Mouse (Mus musculus) c-Kit-negative CD71-positive TER-119-positive erythroid progenitor cells, embryonic 14.5 days (primary cell): ENCODE results near the gene Calm5.
"Not testable (repeated sequence)": the region's sequence is repeated elsewhere in the genome, so short reads cannot be mapped to it uniquely, and the experiment has no call there.

Source experiments
- DNase-seq: peaks from one replicate; pipeline ENCODE4 v3.0.0-alpha.2; 2013; ENCODE audit warnings: low read depth, low spot score

Gene Calm5

GRCm38 (mm10) chr13:3853648-3854333, at the start of gene Calm5:
Gene Calm5 (plus strand): TSS chr13:3854173.
- DNase-seq, result not testable (repeated sequence)

- no peak for DNase-seq
These were observed 49.8 kb upstream of the Calm5 start, which contains the start of gene Calml3 for GRCm38 (mm10) chr13:3804186-3804585. Gene Calml3 (minus strand): TSS chr13:3804316.

- no peak for DNase-seq
These were observed 48.8 kb upstream of the Calm5 start for GRCm38 (mm10) chr13:3805132-3805531.

- DNase-seq, result no peak
These were observed 48.3 kb upstream of the Calm5 start for GRCm38 (mm10) chr13:3805638-3806037.

- DNase-seq, result no peak
These were observed 46.7 kb upstream of the Calm5 start for GRCm38 (mm10) chr13:3807131-3807827.

- no peak for DNase-seq
These were observed 35.8 kb upstream of the Calm5 start for GRCm38 (mm10) chr13:3818012-3818739.

- no peak for DNase-seq
These were observed 35.3 kb upstream of the Calm5 start for GRCm38 (mm10) chr13:3818740-3819076.

- DNase-seq, result no peak
These were observed 31.9 kb upstream of the Calm5 start for GRCm38 (mm10) chr13:3822105-3822504.

- DNase-seq, result no peak
These were observed 28.2 kb upstream of the Calm5 start for GRCm38 (mm10) chr13:3825726-3826125.

- DNase-seq, result no peak
These were observed 22.4 kb upstream of the Calm5 start for GRCm38 (mm10) chr13:3831546-3831945.

- DNase-seq, result no peak
These were observed 22.0 kb upstream of the Calm5 start for GRCm38 (mm10) chr13:3831994-3832393.

- no peak for DNase-seq
These were observed 21.5 kb upstream of the Calm5 start for GRCm38 (mm10) chr13:3832450-3832849.

- not testable (repeated sequence) for DNase-seq
These were observed 20.3 kb upstream of the Calm5 start for GRCm38 (mm10) chr13:3833644-3834043.

GRCm38 (mm10) chr13:3837312-3837807, 16.6 kb upstream of the Calm5 start, which contains the start of gene Calm4:
Gene Calm4 (plus strand): TSS chr13:3837757.
- DNase-seq, result not testable (repeated sequence)

GRCm38 (mm10) chr13:3840662-3841061, 13.3 kb upstream of the Calm5 start:
- DNase-seq, result not testable (repeated sequence)

GRCm38 (mm10) chr13:3850330-3850729, 3.6 kb upstream of the Calm5 start:
- DNase-seq, result no peak

- DNase-seq, result no peak
These were observed 883 bp downstream of the Calm5 start for GRCm38 (mm10) chr13:3854856-3855255.

GRCm38 (mm10) chr13:3856252-3856651, 2.3 kb downstream of the Calm5 start:
- no peak for DNase-seq

- peak; percentile 40 for DNase-seq
These were observed 7.3 kb downstream of the Calm5 start for GRCm38 (mm10) chr13:3861251-3861650.

- DNase-seq, result no peak
These were observed 8.4 kb downstream of the Calm5 start for GRCm38 (mm10) chr13:3862325-3862724.

GRCm38 (mm10) chr13:3862922-3863580, 9.1 kb downstream of the Calm5 start:
- DNase-seq, result peak; percentile 63
